Mouse (Mus musculus): Measurements from ENCODE around the gene Cdk5r1.

GRCm38 (mm10) chr11:80497225-80497919 is 20.5 kb downstream of the Cdk5r1 start:
- TF ChIP-seq CTCF (IDR thresholded peaks at IDR 0.05; ENCODE audit: control insufficient read depth, insufficient read depth, low read length) (no peak), POLR2A (IDR thresholded peaks at IDR 0.05; ENCODE audit: borderline replicate concordance, control insufficient read depth, low read depth, low read length) (no peak)

All from bone marrow, adult 2 months (tissue).